Mouse (Mus musculus): ENCODE results near the gene Med23.

- TF ChIP-seq CTCF (IDR thresholded peaks at IDR 0.05; ENCODE audit: extremely low read depth, insufficient read length, insufficient replicate concordance, low read depth, low read length) (no peak), POLR2A (IDR thresholded peaks at IDR 0.05; ENCODE audit: low read depth, low read length) (no peak)
These were observed 42.8 kb downstream of the Med23 start for GRCm38 (mm10) chr10:24912576-24912975.

Measured in small intestine, adult 2 months (tissue).